Mouse (Mus musculus) intestine, postnatal 0 days (tissue): ENCODE data around the gene Nek10. TPM values are rescaled to one million over a fixed set of nuclear protein-coding genes. Genes with fewer than 3 reads are reported as not detected.
"Not testable (repeated sequence)": the region's sequence is repeated elsewhere in the genome, so short reads cannot be mapped to it uniquely, and the experiment has no call there.

Source experiments
- ATAC-seq: fragments of 200-750 bp; cut with Nextera tagmentation; 2 replicates; pipeline ENCODE4 v1.8.0; 2017; ENCODE audit warnings: mild to moderate bottlenecking, moderate TSS enrichment, moderate library complexity
- H3K27ac ChIP-seq: fragments of 300-500 bp; sonication (generic); 2 replicates; pipeline ENCODE4 v1.5.1; 2014; ENCODE audit warnings: mild to moderate bottlenecking, low read depth, low read length, moderate library complexity
- H3K27me3 ChIP-seq: fragments of 300-500 bp; sonication (generic); replicated peaks from 2 replicates; pipeline ENCODE4 v1.6.1; 2014; ENCODE audit warnings: low read length, mixed read lengths; ENCODE audit not compliant: control insufficient read depth, insufficient read depth
- H3K36me3 ChIP-seq: fragments of 300-500 bp; sonication (generic); 2 replicates; pipeline ENCODE4 v1.6.1; 2014; ENCODE audit warnings: mild to moderate bottlenecking, moderate library complexity; ENCODE audit not compliant: control insufficient read depth, insufficient read depth
- H3K4me1 ChIP-seq: fragments of 300-500 bp; sonication (generic); replicated peaks from 2 replicates; pipeline ENCODE4 v1.6.1; 2014; ENCODE audit warnings: antibody characterized with exemption, low read length, mixed read lengths; ENCODE audit not compliant: control insufficient read depth, insufficient read depth
- H3K4me2 ChIP-seq: fragments of 300-500 bp; sonication (generic); replicated peaks from 2 replicates; pipeline ENCODE4 v1.6.1; 2014; ENCODE audit warnings: low read depth, mild to moderate bottlenecking, moderate library complexity
- H3K4me3 ChIP-seq: fragments of 300-500 bp; sonication (generic); 2 replicates; pipeline ENCODE4 v1.5.1; 2014; ENCODE audit warnings: low read depth, low read length
- H3K9ac ChIP-seq: fragments of 300-500 bp; sonication (generic); 2 replicates; pipeline ENCODE4 v1.6.1; 2014; ENCODE audit warnings: mild to moderate bottlenecking, low read depth, low read length
- H3K9me3 ChIP-seq: fragments of 300-500 bp; sonication (generic); 2 replicates; pipeline ENCODE4 v1.6.1; 2016; ENCODE audit warnings: mixed run types; ENCODE audit not compliant: control insufficient read depth
- CTCF ChIP-seq: sonication (generic); IDR thresholded peaks from 2 replicates; pipeline ENCODE4 v1.5.1; 2016; ENCODE audit warnings: low read depth, mild to moderate bottlenecking, control low read depth, antibody characterized with exemption, moderate library complexity
- WGBS: fragments of 180-500 bp; shearing (Covaris S2); extraction: QIAGEN DNeasy Blood & Tissue Kit; methylation state at CpG from one replicate; pipeline ENCODE4 v1.1.7; 2014; 5-methylcytosine and 5-hydroxymethylcytosine counted together
- polyA plus RNA-seq: library from polyadenylated mRNA; unstranded; fragments of >200 nt; fragmentation: Nextera tagmentation; extraction: Ambion mirVana; gene quantifications from 2 replicates; pipeline ENCODE4 v1.2.1, GENCODE M21; 2015

Nek10 gene
- polyA plus RNA-seq, 1 experiment from 2014 or later = not detected

- no peak overlapping the region for H3K9ac ChIP-seq
- no peak overlapping the region for H3K4me2 ChIP-seq
- H3K4me3 ChIP-seq = no peak overlapping the region
- no peaks in the 10 kb centered on the region for H3K27me3 ChIP-seq
- H3K4me1 ChIP-seq = no peaks in the 10 kb centered on the region
- no peak for ATAC-seq
- TF ChIP-seq CTCF = no peak
- 20% methylated on average over 1 of the region's 1 CpGs for WGBS
- no peaks in the 10 kb centered on the region for H3K9me3 ChIP-seq
- no peak overlapping the region for H3K27ac ChIP-seq
- no peaks in the 10 kb centered on the region for H3K36me3 ChIP-seq
Observed at GRCm38 (mm10) chr14:14987403-14987802, 184.2 kb downstream of the Nek10 start.

DNA sequence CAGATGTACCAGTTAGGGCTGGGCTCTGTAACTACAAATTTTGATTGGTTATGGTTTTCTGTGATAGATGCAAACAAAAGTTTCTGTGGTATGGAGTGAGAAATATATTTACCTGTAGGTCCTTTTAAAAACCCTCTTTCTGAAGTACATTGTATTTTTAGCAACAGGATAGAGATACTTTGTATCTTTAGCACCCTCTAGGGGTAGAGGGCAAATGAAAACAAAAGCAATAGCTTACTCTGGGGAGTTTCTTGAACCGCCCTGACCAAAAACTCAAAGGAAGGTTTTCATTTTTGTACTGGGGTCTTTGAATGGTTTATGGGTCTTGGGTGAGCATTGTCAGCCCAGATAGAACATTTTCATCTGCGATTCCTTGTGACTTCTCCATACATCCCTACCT, 188.4 kb downstream of the Nek10 start:
- Histone ChIP-seq H3K9ac (no peak overlapping the region), H3K9me3 (no peaks in the 10 kb centered on the region), H3K27ac (no peak overlapping the region), H3K36me3 (no peaks in the 10 kb centered on the region), H3K4me1 (no peaks in the 10 kb centered on the region), H3K4me3 (no peak overlapping the region), H3K4me2 (no peak overlapping the region), H3K27me3 (no peaks in the 10 kb centered on the region)
- 89% methylated on average over 2 of the region's 2 CpGs for WGBS
- TF ChIP-seq CTCF = no peak; the same call in 1 of the 2 replicates
- ATAC-seq = no peak

- no peak for ATAC-seq
- no peaks in the 10 kb centered on the region for H3K36me3 ChIP-seq
- H3K9ac ChIP-seq = no peak overlapping the region
- no peaks in the 10 kb centered on the region for H3K27me3 ChIP-seq
- no peaks in the 10 kb centered on the region for H3K9me3 ChIP-seq
- H3K4me1 ChIP-seq = no peaks in the 10 kb centered on the region
- no peak overlapping the region for H3K4me3 ChIP-seq
- WGBS = 78% methylated on average over 4 of the region's 4 CpGs
- H3K4me2 ChIP-seq = no peak overlapping the region
- no peak for TF ChIP-seq CTCF
- no peak overlapping the region for H3K27ac ChIP-seq
Observed at GRCm38 (mm10) chr14:15011408-15011807, 208.2 kb downstream of the Nek10 start.

GRCm38 (mm10) chr14:15014799-15015198, 211.6 kb downstream of the Nek10 start:
- ATAC-seq = no peak
- Histone ChIP-seq H3K27me3 (no peaks in the 10 kb centered on the region), H3K27ac (no peak overlapping the region), H3K4me2 (no peak overlapping the region), H3K9ac (no peak overlapping the region), H3K4me3 (no peak overlapping the region), H3K36me3 (no peaks in the 10 kb centered on the region), H3K9me3 (no peaks in the 10 kb centered on the region), H3K4me1 (no peaks in the 10 kb centered on the region)
- WGBS = 87% methylated on average over 2 of the region's 2 CpGs
- no peak for TF ChIP-seq CTCF

DNA sequence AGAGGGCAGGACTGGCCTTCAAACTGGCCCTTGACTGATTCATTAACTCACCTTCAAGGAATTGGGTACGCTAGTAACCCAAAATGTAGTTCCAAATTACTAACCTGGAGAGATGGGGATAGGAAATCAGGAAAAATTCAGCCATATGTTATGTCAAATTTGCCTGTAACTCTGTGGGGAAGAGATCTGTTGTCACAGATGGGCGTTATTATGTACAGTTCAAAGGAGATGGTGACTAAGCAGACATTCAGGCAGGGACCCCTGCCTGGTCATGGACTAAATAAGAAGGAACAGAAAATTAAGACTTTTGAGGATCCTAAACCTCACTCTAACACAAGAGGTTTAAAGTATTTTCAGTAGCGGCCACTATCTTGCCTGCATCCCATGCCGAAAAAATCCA, 227.4 kb downstream of the Nek10 start:
- H3K9me3 ChIP-seq, H3K4me2 ChIP-seq, H3K9ac ChIP-seq, H3K4me1 ChIP-seq, H3K4me3 ChIP-seq, H3K27ac ChIP-seq, H3K36me3 ChIP-seq, ATAC-seq, H3K27me3 ChIP-seq: not testable (repeated sequence)
- WGBS = 93% methylated on average over 4 of the region's 4 CpGs

- not testable (repeated sequence) for ATAC-seq, H3K4me1 ChIP-seq
Observed at GRCm38 (mm10) chr14:15034638-15035037, 231.4 kb downstream of the Nek10 start.

DNA sequence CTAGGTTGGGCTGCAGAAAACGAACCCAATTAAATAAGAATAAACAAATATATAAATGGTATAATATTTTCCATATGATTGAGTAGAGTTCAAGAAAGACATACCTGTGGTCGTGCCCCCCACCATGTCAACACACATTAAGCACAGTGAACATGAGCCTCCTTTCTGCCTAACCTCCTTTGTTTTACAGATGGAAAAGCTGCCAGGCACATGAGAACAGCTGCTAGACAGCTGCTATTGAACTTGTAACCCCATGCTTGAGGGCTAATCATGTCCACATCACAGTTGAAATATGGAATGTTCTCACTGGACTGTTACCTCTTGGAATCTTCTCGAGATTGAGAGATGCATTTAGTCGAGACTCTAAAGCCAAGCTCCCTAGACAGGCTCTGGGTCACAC, 245.0 kb downstream of the Nek10 start:
- H3K4me2 ChIP-seq = no peak overlapping the region
- ATAC-seq = no peak
- TF ChIP-seq CTCF = no peak
- no peak overlapping the region for H3K4me3 ChIP-seq
- H3K9ac ChIP-seq = no peak overlapping the region
- H3K9me3 ChIP-seq = no peaks in the 10 kb centered on the region
- H3K4me1 ChIP-seq = no peaks in the 10 kb centered on the region
- WGBS = 61% methylated on average over 4 of the region's 4 CpGs
- no peaks in the 10 kb centered on the region for H3K27me3 ChIP-seq
- no peak overlapping the region for H3K27ac ChIP-seq
- no peaks in the 10 kb centered on the region for H3K36me3 ChIP-seq

More at GRCm38 (mm10) chr14:15034638-15035037, 231.4 kb downstream of the Nek10 start:
- H3K9me3 ChIP-seq, H3K27ac ChIP-seq, H3K27me3 ChIP-seq, H3K4me3 ChIP-seq, H3K9ac ChIP-seq, H3K4me2 ChIP-seq, H3K36me3 ChIP-seq: not testable (repeated sequence)
- WGBS = 88% methylated on average over 8 of the region's 8 CpGs
